Mouse (Mus musculus): Measurements from ENCODE around the gene Wdr62. TPM values are rescaled to one million over a fixed set of nuclear protein-coding genes. Genes with fewer than 3 reads are reported as not detected.
"Not testable (repeated sequence)": the region's sequence is repeated elsewhere in the genome, so short reads cannot be mapped to it uniquely, and the experiment has no call there.

The Wdr62 gene
- polyA plus RNA-seq, 1 experiment from 2014 or later: 9.7 TPM

- H3K36me3 ChIP-seq (ENCODE audit: insufficient read depth, low read length): peaks cover 5% of the 10 kb centered on the region; the same call in 1 of the 2 replicates
- H3K9me3 ChIP-seq (ENCODE audit: low read length): no peaks in the 10 kb centered on the region
- no peak overlapping the region for H3K4me3 ChIP-seq (ENCODE audit: low read length)
- no peak overlapping the region for H3K9ac ChIP-seq (replicated peaks; ENCODE audit: low read length)
- H3K27me3 ChIP-seq (ENCODE audit: insufficient read depth, low read length): no peaks in the 10 kb centered on the region
- H3K27ac ChIP-seq (ENCODE audit: low read length): no peak overlapping the region
- 59% methylated on average over 6 of the region's 6 CpGs for WGBS
- ATAC-seq (ENCODE audit: low FRiP score, low TSS enrichment): no peak
- H3K4me1 ChIP-seq (ENCODE audit: insufficient read depth, low read length): peaks cover 4% of the 10 kb centered on the region
- no peak overlapping the region for H3K4me2 ChIP-seq (replicated peaks; ENCODE audit: low read depth, low read length)
Measured at GRCm38 (mm10) chr7:30274383-30274782, 5.8 kb downstream of the Wdr62 start.

- no peak overlapping the region for H3K4me2 ChIP-seq (replicated peaks; ENCODE audit: low read depth, low read length)
- peaks cover 10% of the 10 kb centered on the region; the same call in 1 of the 2 replicates for H3K36me3 ChIP-seq (ENCODE audit: insufficient read depth, low read length)
- 87% methylated on average over 4 of the region's 4 CpGs for WGBS
- H3K4me1 ChIP-seq (ENCODE audit: insufficient read depth, low read length): no peaks in the 10 kb centered on the region
- H3K27me3 ChIP-seq (ENCODE audit: insufficient read depth, low read length): no peaks in the 10 kb centered on the region
- no peaks in the 10 kb centered on the region for H3K9me3 ChIP-seq (ENCODE audit: low read length)
- ATAC-seq (ENCODE audit: low FRiP score, low TSS enrichment): no peak
- H3K9ac ChIP-seq (replicated peaks; ENCODE audit: low read length): no peak overlapping the region
- no peak overlapping the region for H3K4me3 ChIP-seq (ENCODE audit: low read length)
- no peak overlapping the region for H3K27ac ChIP-seq (ENCODE audit: low read length)
Measured at GRCm38 (mm10) chr7:30269641-30270040, 10.6 kb downstream of the Wdr62 start.

- Histone ChIP-seq H3K27me3 (ENCODE audit: insufficient read depth, low read length) (no peaks in the 10 kb centered on the region), H3K4me3 (ENCODE audit: low read length) (no peak overlapping the region), H3K9me3 (ENCODE audit: low read length) (no peaks in the 10 kb centered on the region), H3K9ac (replicated peaks; ENCODE audit: low read length) (no peak overlapping the region), H3K36me3 (ENCODE audit: insufficient read depth, low read length) (peaks cover 13% of the 10 kb centered on the region; the same call in 1 of the 2 replicates), H3K4me1 (ENCODE audit: insufficient read depth, low read length) (no peaks in the 10 kb centered on the region), H3K27ac (ENCODE audit: low read length) (no peak overlapping the region), H3K4me2 (replicated peaks; ENCODE audit: low read depth, low read length) (no peak overlapping the region)
- ATAC-seq (ENCODE audit: low FRiP score, low TSS enrichment): no peak
- WGBS: 86% methylated on average over 3 of the region's 3 CpGs
Measured at GRCm38 (mm10) chr7:30266780-30267179, 13.4 kb downstream of the Wdr62 start.

GRCm38 (mm10) chr7:30265935-30266334, 14.3 kb downstream of the Wdr62 start:
- ATAC-seq (ENCODE audit: low FRiP score, low TSS enrichment): no peak
- no peak overlapping the region for H3K9ac ChIP-seq (replicated peaks; ENCODE audit: low read length)
- no peaks in the 10 kb centered on the region for H3K9me3 ChIP-seq (ENCODE audit: low read length)
- H3K27ac ChIP-seq (ENCODE audit: low read length): no peak overlapping the region
- no peaks in the 10 kb centered on the region for H3K27me3 ChIP-seq (ENCODE audit: insufficient read depth, low read length)
- no peaks in the 10 kb centered on the region for H3K4me1 ChIP-seq (ENCODE audit: insufficient read depth, low read length)
- 88% methylated on average over 7 of the region's 7 CpGs for WGBS
- H3K4me3 ChIP-seq (ENCODE audit: low read length): no peak overlapping the region
- H3K36me3 ChIP-seq (ENCODE audit: insufficient read depth, low read length): peaks cover 11% of the 10 kb centered on the region; the same call in 1 of the 2 replicates
- no peak overlapping the region for H3K4me2 ChIP-seq (replicated peaks; ENCODE audit: low read depth, low read length)

GRCm38 (mm10) chr7:30265531-30265930, 14.7 kb downstream of the Wdr62 start:
- H3K27me3 ChIP-seq (ENCODE audit: insufficient read depth, low read length): no peaks in the 10 kb centered on the region
- no peak for ATAC-seq (ENCODE audit: low FRiP score, low TSS enrichment)
- no peak overlapping the region for H3K4me2 ChIP-seq (replicated peaks; ENCODE audit: low read depth, low read length)
- 93% methylated on average over 5 of the region's 5 CpGs for WGBS
- no peaks in the 10 kb centered on the region for H3K4me1 ChIP-seq (ENCODE audit: insufficient read depth, low read length)
- H3K27ac ChIP-seq (ENCODE audit: low read length): no peak overlapping the region
- H3K9me3 ChIP-seq (ENCODE audit: low read length): no peaks in the 10 kb centered on the region
- H3K4me3 ChIP-seq (ENCODE audit: low read length): no peak overlapping the region
- H3K36me3 ChIP-seq (ENCODE audit: insufficient read depth, low read length): 0 out of 2 replicates have a peak, but pooled peaks cover 11% of the 10 kb centered on the region
- no peak overlapping the region for H3K9ac ChIP-seq (replicated peaks; ENCODE audit: low read length)

GRCm38 (mm10) chr7:30265041-30265440, 15.2 kb downstream of the Wdr62 start:
- H3K9me3 ChIP-seq (ENCODE audit: low read length): no peaks in the 10 kb centered on the region
- ATAC-seq (ENCODE audit: low FRiP score, low TSS enrichment): no peak
- no peak overlapping the region for H3K27ac ChIP-seq (ENCODE audit: low read length)
- H3K4me2 ChIP-seq (replicated peaks; ENCODE audit: low read depth, low read length): no peak overlapping the region
- 72% methylated on average over 2 of the region's 2 CpGs for WGBS
- H3K27me3 ChIP-seq (ENCODE audit: insufficient read depth, low read length): no peaks in the 10 kb centered on the region
- H3K9ac ChIP-seq (replicated peaks; ENCODE audit: low read length): no peak overlapping the region
- no peak overlapping the region for H3K4me3 ChIP-seq (ENCODE audit: low read length)
- 0 out of 2 replicates have a peak, but pooled peaks cover 11% of the 10 kb centered on the region for H3K36me3 ChIP-seq (ENCODE audit: insufficient read depth, low read length)
- no peaks in the 10 kb centered on the region for H3K4me1 ChIP-seq (ENCODE audit: insufficient read depth, low read length)

GRCm38 (mm10) chr7:30251956-30252954, 28.0 kb downstream of the Wdr62 start:
- 70% methylated on average over 12 of the region's 12 CpGs for WGBS
- H3K9me3 ChIP-seq (ENCODE audit: low read length): no peaks in the 10 kb centered on the region
- no peak overlapping the region for H3K9ac ChIP-seq (replicated peaks; ENCODE audit: low read length)
- H3K4me2 ChIP-seq (replicated peaks; ENCODE audit: low read depth, low read length): no peak overlapping the region
- H3K4me1 ChIP-seq (ENCODE audit: insufficient read depth, low read length): no peaks in the 10 kb centered on the region
- H3K36me3 ChIP-seq (ENCODE audit: insufficient read depth, low read length): peaks cover 13% of the 10 kb centered on the region
- H3K27me3 ChIP-seq (ENCODE audit: insufficient read depth, low read length): no peaks in the 10 kb centered on the region
- no peak overlapping the region for H3K27ac ChIP-seq (ENCODE audit: low read length)
- H3K4me3 ChIP-seq (ENCODE audit: low read length): no peak overlapping the region
- ATAC-seq (ENCODE audit: low FRiP score, low TSS enrichment): no peak

- not testable (repeated sequence) for H3K4me2 ChIP-seq (replicated peaks; ENCODE audit: low read depth, low read length); H3K4me3 ChIP-seq (ENCODE audit: low read length); ATAC-seq (ENCODE audit: low FRiP score, low TSS enrichment); H3K9ac ChIP-seq (replicated peaks; ENCODE audit: low read length); H3K27ac ChIP-seq (ENCODE audit: low read length); H3K27me3 ChIP-seq (ENCODE audit: insufficient read depth, low read length); H3K9me3 ChIP-seq (ENCODE audit: low read length)
- peaks cover 13% of the 10 kb centered on the region for H3K36me3 ChIP-seq (ENCODE audit: insufficient read depth, low read length)
- 91% methylated on average over 3 of the region's 3 CpGs for WGBS
- H3K4me1 ChIP-seq (ENCODE audit: insufficient read depth, low read length): peaks cover 10% of the 10 kb centered on the region
Measured at GRCm38 (mm10) chr7:30237374-30237773, 42.8 kb downstream of the Wdr62 start.

GRCm38 (mm10) chr7:30235625-30236024, 44.6 kb downstream of the Wdr62 start, which contains the start of gene Ovol3:
TSS of gene Ovol3 (minus strand) at chr7:30235725.
- WGBS: 85% methylated on average over 4 of the region's 4 CpGs
- H3K9ac ChIP-seq (replicated peaks; ENCODE audit: low read length): no peak within 1 kb of the TSS
- H3K27me3 ChIP-seq (ENCODE audit: insufficient read depth, low read length): no peaks in the 10 kb centered on the region
- peaks cover 8% of the 10 kb centered on the region for H3K36me3 ChIP-seq (ENCODE audit: insufficient read depth, low read length)
- ATAC-seq (ENCODE audit: low FRiP score, low TSS enrichment): no peak
- H3K9me3 ChIP-seq (ENCODE audit: low read length): no peaks in the 10 kb centered on the region
- no peak within 1 kb of the TSS for H3K4me3 ChIP-seq (ENCODE audit: low read length)
- no peak within 1 kb of the TSS for H3K27ac ChIP-seq (ENCODE audit: low read length)
- peaks cover 16% of the 10 kb centered on the region for H3K4me1 ChIP-seq (ENCODE audit: insufficient read depth, low read length)
- no peak within 1 kb of the TSS for H3K4me2 ChIP-seq (replicated peaks; ENCODE audit: low read depth, low read length)

- ATAC-seq (ENCODE audit: low FRiP score, low TSS enrichment): no peak
- Histone ChIP-seq H3K36me3 (ENCODE audit: insufficient read depth, low read length) (peaks cover 8% of the 10 kb centered on the region), H3K4me2 (replicated peaks; ENCODE audit: low read depth, low read length) (no peak overlapping the region), H3K9me3 (ENCODE audit: low read length) (no peaks in the 10 kb centered on the region), H3K27ac (ENCODE audit: low read length) (no peak overlapping the region), H3K9ac (replicated peaks; ENCODE audit: low read length) (no peak overlapping the region), H3K4me3 (ENCODE audit: low read length) (no peak overlapping the region), H3K27me3 (ENCODE audit: insufficient read depth, low read length) (no peaks in the 10 kb centered on the region), H3K4me1 (ENCODE audit: insufficient read depth, low read length) (peaks cover 17% of the 10 kb centered on the region)
- 88% methylated on average over 8 of the region's 8 CpGs for WGBS
Measured at GRCm38 (mm10) chr7:30235091-30235490, 45.1 kb downstream of the Wdr62 start.

Measured in kidney, embryonic 16.5 days (tissue).